Mouse (Mus musculus): ENCODE data around the gene Wrnip1.
A peak's percentile ranks its signal among the peaks of the same experiment; 100 is the strongest.
"Not testable (repeated sequence)": the region's sequence is repeated elsewhere in the genome, so short reads cannot be mapped to it uniquely, and the experiment has no call there.

The Wrnip1 gene

DNA sequence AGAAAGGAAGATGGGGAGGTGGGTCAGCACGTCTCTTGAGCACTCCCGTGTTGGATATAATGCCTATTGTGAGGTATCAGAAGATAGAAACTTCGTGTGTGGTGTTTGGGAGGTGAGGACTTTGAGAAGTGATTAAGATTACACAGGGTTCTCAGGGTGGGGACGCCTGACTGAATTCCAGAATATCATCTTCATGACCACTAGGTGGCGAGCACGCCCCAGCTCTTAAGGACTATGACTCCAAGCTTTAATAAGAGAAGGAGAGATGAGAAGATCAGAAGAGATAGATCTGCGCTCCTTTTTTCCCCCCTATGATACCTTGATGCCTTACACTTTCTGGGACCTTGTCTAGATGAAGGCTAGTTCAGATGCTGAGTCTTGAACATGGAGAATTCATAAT lies 50.1 kb downstream of the Wrnip1 start:
- DNase-seq (ENCODE audit: low spot score): peak; percentile 72

DNA sequence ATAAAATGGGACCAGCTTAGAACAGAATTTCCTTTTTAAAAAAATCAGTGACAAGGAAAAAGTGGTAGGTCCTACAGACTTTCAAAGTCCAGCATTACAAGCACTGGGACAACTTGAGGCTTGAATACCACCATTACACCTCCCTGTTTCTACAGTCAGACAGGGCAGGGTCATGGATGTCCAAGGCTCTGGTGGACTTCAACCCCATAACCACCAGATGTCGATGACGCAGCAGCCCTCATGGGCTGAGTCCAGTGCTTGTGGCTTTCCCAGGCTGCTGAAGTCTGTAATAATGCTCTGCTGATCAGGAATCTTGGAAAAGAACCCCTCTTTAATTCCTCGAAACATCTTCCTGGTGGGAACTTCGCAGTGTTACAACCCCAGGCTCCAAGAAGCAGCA lies 50.7 kb downstream of the Wrnip1 start:
- no peak for DNase-seq (ENCODE audit: low spot score)

DNA sequence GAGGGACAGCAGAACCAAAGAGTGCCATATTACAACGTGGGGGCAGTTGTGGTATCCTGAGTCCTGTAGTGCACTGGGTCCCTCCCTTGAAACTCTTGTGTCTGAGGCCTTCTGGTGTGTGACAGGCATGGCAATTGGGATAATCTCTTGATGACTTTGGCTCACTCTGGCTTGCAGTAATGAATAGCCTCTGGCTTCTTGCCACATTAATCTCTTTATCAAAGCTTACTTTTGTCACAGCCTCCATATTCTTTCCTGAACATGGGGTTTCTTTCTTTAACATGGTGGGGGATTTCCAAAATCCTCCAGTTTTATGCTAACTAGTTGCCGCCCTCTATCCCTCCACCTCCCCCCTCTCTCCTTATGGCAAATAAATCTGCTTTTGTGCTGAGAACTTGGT lies 51.2 kb downstream of the Wrnip1 start:
- DNase-seq (ENCODE audit: low spot score): no peak

DNA sequence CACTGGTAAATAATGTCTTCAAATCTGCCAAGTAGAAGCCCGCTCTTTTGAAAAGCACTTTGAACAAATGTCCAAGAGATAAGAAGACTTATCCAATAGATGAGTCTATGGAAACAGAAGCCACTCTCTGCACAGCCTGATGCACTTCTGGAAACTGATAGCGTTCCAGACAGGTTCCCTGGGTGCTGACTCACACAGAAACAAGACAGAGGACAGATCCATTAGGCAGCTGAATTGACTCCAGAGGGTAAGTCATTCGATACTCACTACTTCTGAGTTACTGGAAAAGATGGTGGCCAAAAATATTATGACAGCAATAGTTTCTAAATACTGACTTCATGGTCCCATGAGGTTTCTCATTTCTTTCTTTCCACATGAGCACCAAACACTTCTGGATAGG lies 59.0 kb downstream of the Wrnip1 start:
- DNase-seq (ENCODE audit: low spot score): no peak

DNA sequence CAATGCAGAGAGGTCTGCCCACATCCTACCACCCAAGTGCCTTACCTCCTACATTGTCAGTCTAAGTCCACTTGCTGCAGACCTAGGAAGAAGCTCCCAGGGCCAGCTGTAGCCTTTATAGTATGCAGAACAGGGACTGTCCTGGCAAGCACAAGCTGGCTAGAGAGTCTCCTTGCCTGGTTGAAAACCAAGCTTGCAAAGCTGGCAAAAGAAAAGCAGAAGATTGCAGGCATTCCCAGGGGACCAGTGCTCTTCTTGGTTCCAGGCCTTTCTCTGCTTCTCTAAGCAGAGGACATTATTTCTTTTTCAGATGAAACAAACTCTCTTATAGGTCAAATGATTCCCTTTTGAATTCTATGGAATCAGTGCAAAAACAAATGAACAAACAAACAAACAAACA lies 61.6 kb downstream of the Wrnip1 start:
- peak; percentile 75 for DNase-seq (ENCODE audit: low spot score)

DNA sequence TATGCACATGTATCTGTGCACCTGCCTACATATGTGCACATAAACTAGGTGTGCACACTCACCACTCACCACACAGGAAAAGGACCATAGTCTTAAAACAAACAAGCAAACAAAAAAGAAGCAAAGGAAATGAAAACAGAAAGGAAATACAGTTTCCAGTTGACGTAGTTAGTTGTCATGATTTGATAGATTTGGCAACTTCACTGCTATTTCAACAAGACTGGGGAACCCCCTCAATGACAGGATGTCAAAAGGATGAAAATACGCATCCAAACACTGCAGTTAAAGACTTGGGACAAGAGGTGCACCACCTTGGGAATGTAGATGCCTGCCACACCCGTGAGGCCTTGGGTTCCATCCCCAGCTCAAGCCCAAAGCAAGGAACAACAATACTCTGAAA lies 62.7 kb downstream of the Wrnip1 start:
- DNase-seq (ENCODE audit: low spot score): not testable (repeated sequence)

DNA sequence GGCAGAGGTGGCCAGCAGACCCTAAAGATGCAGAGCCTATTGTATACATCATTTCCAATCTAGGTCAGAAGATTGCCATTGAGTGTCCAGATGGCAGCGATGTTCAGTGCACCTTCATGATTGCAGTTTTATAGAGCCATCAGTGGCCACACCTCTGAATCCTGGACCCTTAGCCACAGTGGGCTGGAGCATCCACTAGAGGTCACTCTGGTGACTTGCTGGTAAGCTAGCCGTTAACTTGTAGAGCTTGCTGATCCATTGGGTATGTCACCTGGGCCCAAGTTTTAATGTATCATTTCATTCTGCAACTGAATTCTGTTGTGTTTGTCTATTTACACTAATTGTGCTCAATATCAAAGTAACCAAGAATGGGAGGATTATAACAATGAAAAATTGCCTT lies 63.8 kb downstream of the Wrnip1 start:
- DNase-seq (ENCODE audit: low spot score): no peak

DNA sequence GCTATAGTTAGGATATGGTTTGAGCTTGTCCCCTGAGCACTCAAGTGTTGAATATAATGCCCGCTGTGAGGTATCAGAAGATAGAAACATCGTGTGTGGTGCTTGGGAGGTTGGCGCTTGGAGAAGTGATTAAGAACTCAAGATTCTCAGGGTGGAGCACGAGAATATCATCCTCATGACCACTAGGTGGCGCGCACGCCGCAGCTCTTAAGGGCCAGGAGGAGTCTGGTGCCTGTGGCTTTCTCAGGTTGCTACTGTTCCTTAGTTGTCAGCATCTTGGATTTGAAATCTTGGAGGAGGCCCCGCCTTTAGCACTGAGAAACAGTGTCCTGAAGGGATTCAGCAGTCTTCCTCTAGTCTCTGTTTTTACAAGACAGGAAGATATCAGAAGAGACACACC lies 64.6 kb downstream of the Wrnip1 start:
- peak; percentile 85 for DNase-seq (ENCODE audit: low spot score)

DNA sequence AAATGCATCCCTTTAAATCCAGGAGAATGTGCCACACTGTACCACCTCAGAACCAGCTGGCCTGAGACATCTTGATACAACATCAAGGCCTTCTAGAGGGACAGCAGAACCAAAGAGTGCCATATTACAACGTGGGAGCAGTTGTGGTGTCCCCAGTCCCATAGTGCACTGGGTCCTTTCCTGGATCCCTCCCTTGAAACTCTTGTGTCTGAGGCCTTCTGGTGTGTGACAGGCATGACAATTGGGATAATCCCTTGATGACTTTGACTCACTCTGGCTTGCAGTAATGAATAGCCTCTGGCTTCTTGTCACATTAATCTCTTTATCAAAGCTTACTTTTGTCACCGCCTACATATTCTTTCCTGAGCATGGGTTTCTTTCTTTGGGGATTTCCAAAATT lies 65.2 kb downstream of the Wrnip1 start:
- no peak for DNase-seq (ENCODE audit: low spot score)

DNA sequence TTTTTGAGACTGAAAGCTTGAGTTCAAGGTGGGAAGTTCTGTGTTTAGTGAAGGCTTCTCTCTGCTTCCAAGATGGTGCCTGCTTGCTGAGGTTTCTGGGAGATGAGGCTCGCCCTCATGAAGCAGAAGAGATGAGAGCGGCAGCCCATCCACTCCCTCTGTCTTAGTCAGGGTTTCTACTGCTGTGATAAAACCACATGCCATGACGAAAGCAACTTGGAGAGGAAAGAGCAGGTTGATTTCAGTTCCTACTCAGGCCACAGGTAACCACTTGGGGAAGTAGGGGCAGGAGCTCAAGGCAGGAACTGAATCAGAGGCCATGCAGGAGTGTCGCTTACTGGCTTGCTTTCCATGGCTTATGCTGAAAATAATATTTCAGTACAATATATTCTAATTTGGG lies 66.4 kb downstream of the Wrnip1 start:
- DNase-seq (ENCODE audit: low spot score): not testable (repeated sequence)

DNA sequence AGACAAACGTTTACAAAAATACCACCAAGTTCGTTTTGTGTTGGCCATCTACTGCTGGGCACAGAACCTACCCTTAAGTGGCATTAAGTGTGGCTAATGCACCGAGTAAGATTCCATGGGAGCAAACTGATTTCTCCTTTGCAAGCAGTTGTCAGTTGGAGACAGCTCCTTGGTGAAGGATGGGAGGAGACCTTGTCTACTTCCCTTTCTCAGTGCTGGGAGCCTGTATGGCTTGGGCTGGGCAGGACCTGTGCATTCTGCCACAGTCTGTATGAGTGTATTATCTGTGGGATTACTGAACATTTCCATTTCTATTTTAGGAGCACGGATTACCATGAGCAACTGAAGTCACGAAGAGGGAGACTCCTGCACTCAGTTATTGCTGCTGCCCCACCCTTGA lies 67.0 kb downstream of the Wrnip1 start:
- no peak for DNase-seq (ENCODE audit: low spot score)

Data from adipocyte (in vitro differentiated cells).